Mouse (Mus musculus): ENCODE results near the gene Rgs7bp.

The Rgs7bp gene

DNA sequence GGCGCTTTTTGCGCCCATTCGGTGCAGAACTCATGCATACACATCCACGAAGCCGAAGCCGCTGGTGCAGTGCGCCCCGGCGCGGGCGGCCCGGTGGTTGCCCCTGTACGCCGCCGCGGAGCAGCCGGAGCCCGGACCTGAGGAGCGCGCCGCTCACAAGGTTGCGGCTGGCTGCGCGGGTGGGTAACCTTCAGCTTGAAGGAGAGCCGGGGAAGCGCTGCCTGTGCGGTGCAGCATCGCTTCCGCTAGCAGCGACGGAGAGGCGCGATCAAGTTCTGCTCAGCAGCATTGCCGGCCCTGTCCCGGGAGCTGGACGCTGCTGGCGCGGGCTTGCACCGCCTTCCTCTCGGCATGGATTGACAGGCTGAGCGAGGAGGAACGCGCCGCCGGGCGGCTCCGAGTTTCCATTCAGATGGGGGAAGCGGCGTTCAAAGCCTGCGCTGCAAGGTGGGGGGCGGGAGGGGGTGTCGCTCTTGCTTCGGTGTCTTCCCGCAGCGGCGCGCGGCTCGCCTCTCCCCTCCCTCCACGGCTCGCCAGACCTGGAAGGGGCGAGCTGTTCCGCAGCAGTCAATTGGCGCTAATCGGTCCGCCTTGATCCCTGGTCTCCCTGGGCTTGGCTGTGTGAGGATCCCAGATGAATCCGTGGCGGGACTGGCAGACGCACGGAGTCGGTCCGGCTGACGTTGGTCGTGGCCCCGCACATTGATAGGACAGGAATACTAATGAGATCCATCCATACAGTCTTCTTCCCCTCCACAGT is at the start of gene Rgs7bp:
Gene Rgs7bp, minus strand, starts transcription at position 750 of the 760 bp plus-strand sequence.
- DNase-seq (ENCODE audit: low spot score in 2 of 2), result peak; percentile 43 to 72

DNA sequence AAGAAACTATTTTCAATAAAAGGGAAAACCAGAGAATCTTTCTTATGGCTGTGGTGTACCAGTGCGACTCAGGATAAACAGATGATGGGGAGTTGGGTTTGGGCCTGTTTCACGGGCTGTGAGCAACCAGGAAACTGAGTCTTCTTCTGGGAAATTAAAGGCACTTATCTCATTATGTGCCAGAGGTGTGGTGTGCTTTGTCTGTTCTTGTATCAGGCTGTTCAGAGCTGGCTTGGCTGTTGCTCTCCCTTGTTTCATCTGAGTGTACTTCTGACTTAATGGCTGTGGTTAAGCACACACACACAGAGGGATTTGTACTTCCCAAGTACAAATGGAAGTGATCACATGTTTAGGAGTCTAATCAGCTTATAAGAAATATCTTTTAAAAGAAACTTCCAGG is 49.7 kb upstream of the Rgs7bp start:
- no peak for DNase-seq (ENCODE audit: low spot score in 2 of 2)

DNA sequence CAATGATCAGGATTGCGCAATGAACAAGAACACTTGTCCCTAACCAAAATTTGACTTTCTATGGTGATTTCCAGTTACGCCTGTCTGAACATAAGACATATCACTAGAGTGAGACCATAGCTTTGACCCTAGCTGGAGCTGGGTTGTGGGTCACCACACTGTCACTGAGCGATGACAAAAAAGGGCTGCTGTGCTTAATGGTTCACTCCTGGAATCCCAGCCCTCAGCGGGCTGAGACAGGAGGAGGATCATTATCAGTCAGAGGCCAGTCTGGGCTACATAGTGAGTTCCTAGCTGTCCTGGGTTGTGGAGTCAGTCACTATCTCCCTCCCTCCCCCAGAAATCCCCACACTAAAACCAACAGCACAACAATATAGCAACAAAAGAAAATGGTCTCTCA is 46.0 kb upstream of the Rgs7bp start:
- no peak for DNase-seq (ENCODE audit: low spot score in 2 of 2)

DNA sequence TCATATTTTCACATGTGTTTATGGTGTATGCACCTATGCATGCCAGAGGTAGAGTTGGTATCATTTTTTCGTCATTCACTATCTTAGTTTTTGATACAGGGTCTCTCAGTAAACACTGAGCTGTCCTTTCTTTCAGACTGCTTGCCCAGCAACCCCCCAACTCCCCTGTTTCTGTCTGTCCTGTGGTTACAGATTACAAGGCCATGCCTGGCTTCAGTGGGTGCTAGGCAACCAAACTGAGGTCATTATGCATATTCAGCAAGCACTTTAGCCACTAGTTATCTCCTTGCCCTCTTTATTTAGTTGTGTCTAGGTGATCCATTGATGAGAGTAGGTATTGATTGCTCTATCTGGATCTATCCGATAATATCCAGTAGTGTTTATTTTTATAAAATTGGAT is 41.6 kb upstream of the Rgs7bp start:
- DNase-seq (ENCODE audit: low spot score in 2 of 2), result no peak

DNA sequence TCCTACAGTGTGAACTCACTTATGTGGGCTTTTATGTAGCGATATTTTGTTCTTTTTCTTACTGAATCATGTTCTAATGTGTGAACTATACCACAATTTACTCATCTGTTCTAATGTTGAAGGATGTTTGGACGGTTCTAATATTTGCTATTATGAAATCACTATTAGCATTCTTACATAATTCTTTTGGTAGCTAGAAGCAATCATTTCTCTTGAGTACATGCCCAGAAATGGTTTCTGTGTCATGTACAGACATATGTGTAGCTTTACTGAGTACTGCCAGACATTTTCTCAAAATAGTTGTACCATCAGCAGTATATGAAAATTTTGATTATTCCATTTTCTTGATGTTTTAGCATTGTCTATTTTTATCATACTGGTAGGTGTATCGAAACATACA is 34.5 kb upstream of the Rgs7bp start:
- DNase-seq (ENCODE audit: low spot score in 2 of 2), result no peak

DNA sequence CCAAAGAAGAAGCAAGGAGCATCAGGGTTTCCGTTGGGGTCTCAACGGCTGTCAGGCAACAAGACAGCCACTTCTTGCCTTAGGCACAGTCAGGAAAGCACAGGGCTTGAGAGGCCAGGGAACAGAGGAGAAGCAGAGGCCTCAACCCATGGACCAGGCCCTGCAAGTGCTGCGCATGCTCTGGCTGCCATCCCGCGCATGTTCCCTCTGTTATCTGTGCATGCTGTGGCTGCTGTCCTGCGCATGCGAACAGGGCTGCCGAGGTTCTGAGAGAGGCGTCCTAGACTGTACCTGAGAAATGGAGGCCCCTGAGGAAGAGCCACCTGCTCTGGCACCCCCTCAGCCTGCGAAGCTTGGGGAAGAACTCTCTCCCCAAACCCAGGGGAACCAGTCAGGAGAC is 27.1 kb upstream of the Rgs7bp start, which contains the start of gene 4933425L06Rik:
Gene 4933425L06Rik, plus strand, starts transcription at position 261 of the 400 bp plus-strand sequence.
- DNase-seq (ENCODE audit: low spot score in 2 of 2), result no peak

DNA sequence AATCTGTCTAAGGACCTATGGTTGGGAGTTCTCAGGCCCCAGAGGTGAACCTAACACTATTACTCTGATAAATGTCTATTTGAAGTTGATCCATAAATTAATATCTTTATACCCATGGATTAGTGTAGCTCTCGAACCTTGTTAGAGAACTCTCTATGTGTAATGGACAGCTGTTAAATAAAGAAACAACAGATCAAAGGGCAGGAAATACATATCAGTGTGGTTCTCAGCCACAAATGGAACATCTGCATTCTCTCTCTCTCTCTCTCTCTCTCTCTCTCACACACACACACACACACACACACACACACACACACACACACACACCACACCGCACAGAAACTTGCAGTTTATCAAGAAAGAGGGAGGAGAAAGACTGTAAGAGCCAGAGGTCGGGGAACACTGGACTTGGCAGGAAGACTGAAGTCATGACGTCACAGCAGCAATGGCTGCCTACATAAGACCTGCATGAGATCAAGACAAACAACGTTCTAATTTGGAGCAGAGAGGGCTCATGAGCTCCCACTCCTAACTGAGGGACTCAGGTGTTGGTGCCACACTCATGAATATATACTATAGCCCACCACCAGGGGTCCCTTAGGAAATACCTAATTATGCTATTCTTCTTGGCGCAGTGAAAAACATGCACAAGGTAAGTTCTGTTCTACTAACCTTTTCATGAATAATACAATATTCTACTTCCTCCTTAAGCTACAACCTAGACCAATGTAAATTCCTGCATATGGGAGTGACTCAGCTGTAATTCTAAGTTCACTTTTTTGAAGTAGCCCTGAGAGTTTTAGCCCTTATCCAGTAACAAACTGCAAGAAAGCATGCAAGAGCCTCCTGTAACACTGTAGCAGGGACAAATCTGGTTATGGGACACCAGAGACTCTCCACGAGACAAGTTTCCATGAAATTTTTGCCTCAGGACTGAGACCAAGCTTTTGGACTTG is 12.4 kb upstream of the Rgs7bp start:
- no peak for DNase-seq (ENCODE audit: low spot score in 2 of 2)

GRCm38 (mm10) chr13:105066119-105066518 is 11.4 kb upstream of the Rgs7bp start:
- no peak for DNase-seq (ENCODE audit: low spot score in 2 of 2)

DNA sequence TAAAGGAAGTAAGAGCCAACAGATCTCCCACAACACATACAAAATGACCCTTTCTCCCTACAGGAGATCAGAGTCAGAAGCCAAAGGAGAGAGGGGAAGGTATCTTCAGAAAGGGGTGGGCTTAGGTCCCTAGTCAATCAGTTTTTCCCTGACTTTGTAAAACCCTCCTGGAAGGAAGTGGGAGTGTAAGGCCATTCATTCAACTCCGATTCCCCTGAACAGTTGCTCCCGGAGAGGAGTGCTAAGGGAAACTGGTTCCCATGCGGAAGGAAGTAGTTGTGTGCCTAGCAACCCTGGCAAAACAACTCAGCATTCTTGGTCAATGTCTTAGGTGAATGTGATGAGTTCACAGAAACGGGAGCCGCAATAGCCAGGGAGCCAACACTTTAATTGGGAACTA is 644 bp upstream of the Rgs7bp start:
- no peak for DNase-seq (ENCODE audit: low spot score in 2 of 2)

DNA sequence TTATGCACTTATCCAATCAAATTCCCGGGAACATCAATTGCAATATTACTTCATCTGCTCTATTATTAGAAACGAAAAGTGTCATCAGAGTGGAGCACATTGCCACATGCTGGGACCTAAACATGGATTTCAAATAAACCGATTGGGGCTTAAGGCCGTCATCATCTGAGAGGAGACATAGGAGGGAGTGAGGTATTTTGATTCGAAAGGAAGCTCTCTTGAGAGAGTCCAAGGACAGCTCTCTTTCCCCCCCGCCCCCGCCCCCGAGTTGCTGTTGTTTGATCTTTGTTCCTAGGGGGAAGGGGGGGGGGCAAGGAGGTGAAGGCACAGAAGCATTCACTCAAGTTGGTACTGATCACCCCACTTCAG is 195 bp upstream of the Rgs7bp start:
- DNase-seq (ENCODE audit: low spot score in 2 of 2), result no peak

- DNase-seq (ENCODE audit: low spot score in 2 of 2), result no peak
Observed at GRCm38 (mm10) chr13:105053618-105054017, 1.1 kb downstream of the Rgs7bp start.

- no peak for DNase-seq (ENCODE audit: low spot score in 2 of 2)
Observed at GRCm38 (mm10) chr13:105051432-105051831, 3.3 kb downstream of the Rgs7bp start.

DNA sequence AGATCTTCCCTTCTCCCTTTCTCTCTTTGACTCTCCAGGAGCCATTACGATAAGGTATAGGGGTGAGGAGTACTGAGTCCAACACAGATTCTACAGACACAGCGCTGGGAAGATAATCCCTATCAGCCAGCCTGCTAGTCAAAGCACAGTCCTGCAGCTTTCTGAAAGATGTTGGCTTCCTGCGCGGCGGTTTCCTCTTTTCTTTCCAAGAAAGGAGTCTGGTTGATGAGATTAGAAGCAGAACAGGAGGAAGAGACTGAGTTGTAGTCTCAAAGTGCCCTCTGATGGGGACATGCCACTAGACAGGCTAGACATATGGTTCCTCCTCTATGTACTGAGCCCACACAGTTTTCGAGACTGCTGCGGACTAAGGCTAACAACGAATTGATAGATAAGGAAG is 6.1 kb downstream of the Rgs7bp start:
- no peak for DNase-seq (ENCODE audit: low spot score in 2 of 2)

- DNase-seq (ENCODE audit: low spot score in 2 of 2), result no peak
Observed at GRCm38 (mm10) chr13:105047377-105047776, 7.4 kb downstream of the Rgs7bp start.

GRCm38 (mm10) chr13:105043882-105044281 is 10.8 kb downstream of the Rgs7bp start:
- no peak for DNase-seq (ENCODE audit: low spot score in 2 of 2)

GRCm38 (mm10) chr13:105038334-105038733 is 16.4 kb downstream of the Rgs7bp start:
- DNase-seq (ENCODE audit: low spot score in 2 of 2), result no peak

DNA sequence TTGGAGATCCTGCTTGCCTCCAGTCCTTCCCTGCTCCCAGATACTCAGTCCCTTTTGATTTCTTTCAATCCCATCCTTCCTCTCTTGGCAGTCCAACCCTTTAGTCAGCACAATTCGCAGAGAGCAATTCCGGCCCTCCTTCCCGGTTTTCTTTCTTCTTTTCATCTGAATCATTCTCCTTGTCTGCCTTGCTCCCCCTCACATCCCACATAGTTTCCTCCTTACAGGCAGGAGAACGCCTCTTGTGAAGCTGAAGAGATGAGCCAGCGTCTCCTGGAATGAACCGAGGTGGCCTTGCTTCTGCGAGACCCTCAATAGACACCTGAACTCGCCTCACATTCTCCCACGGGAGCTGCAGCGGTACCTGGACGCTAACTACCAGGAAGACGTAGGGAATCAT is 16.9 kb downstream of the Rgs7bp start:
- DNase-seq (ENCODE audit: low spot score in 2 of 2), result no peak

DNA sequence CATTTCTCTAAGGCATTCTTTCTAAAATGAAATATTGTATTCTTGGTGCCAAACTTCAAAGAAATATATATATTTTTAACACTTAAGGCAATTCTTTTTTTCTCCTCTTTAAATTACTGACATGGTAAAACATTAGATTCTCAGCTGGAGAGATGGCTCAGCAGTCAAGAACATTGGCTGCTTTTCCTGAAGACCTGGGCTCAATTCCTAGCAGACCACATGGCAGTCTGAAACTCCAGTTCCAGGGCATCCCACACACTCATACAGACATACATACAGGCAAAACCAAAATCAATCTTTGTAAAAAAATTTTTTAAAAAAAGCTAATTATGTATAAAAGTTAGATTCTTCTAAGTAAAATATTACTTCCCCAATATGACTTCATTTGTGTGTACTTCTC is 22.8 kb downstream of the Rgs7bp start:
- DNase-seq (ENCODE audit: low spot score in 2 of 2), result no peak

- DNase-seq (ENCODE audit: low spot score in 2 of 2), result no peak
Observed at GRCm38 (mm10) chr13:105028276-105028675, 26.5 kb downstream of the Rgs7bp start.

GRCm38 (mm10) chr13:105016577-105016976 is 38.2 kb downstream of the Rgs7bp start:
- DNase-seq (ENCODE audit: low spot score in 2 of 2), result no peak

- DNase-seq (ENCODE audit: low spot score in 2 of 2), result no peak
Observed at GRCm38 (mm10) chr13:105015710-105016404, 38.9 kb downstream of the Rgs7bp start.

DNA sequence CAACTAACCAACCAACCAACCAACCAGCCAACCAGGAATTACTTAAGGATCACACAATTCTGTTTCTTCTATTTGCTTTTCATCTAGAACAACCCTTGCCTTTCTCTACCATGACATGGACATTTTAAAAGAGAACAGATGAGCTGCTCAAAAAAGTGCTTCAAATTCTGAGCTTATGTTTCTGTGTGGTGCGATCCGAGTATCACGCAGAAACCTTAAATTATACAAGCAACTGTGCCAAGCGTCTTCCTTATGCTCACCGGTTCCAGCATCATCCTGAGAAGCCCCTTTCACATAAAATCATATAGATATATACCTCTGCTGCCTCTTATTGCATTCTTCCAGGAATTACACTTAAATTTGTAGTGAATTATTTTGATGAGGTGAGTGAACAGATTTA is 43.4 kb downstream of the Rgs7bp start:
- DNase-seq (ENCODE audit: low spot score in 2 of 2), result no peak

Data from cerebellum, postnatal 4 days (tissue).